Mouse (Mus musculus) adrenal gland, postnatal 10 days (tissue): Measurements from ENCODE around the gene Crtac1. TPM values are rescaled to one million over a fixed set of nuclear protein-coding genes. Genes with fewer than 3 reads are reported as not detected.
A peak's percentile ranks its signal among the peaks of the same experiment; 100 is the strongest.

Source experiments
- DNase-seq: peaks from one replicate; pipeline ENCODE4 v3.0.0; 2021; ENCODE audit warnings: mixed read lengths
- long read RNA-seq, 2 experiments: library from polyadenylated mRNA; stranded (forward); transcript quantifications; one replicate each; pipeline ENCODE4 v2.0.0; 2021
- total RNA-seq, 2 experiments: library from RNA; stranded (reverse); gene quantifications; 2 replicates each; pipeline ENCODE4 v1.2.3; 2021

Gene Crtac1
- total RNA-seq = 1 to 10 TPM in 1 of 2 experiments, under 1 TPM in 1; 0.63 to 1.3 TPM
- long read RNA-seq, experiment 1, partial matches to known transcripts = 1 of 5 reads
- long read RNA-seq, experiment 1, other reads (novel, unspliced or antisense) = 2 of 5 reads
- long read RNA-seq, experiment 2, partial matches to known transcripts = 0 of 1 reads
- long read RNA-seq, experiment 2, other reads (novel, unspliced or antisense) = 1 of 1 reads

DNA sequence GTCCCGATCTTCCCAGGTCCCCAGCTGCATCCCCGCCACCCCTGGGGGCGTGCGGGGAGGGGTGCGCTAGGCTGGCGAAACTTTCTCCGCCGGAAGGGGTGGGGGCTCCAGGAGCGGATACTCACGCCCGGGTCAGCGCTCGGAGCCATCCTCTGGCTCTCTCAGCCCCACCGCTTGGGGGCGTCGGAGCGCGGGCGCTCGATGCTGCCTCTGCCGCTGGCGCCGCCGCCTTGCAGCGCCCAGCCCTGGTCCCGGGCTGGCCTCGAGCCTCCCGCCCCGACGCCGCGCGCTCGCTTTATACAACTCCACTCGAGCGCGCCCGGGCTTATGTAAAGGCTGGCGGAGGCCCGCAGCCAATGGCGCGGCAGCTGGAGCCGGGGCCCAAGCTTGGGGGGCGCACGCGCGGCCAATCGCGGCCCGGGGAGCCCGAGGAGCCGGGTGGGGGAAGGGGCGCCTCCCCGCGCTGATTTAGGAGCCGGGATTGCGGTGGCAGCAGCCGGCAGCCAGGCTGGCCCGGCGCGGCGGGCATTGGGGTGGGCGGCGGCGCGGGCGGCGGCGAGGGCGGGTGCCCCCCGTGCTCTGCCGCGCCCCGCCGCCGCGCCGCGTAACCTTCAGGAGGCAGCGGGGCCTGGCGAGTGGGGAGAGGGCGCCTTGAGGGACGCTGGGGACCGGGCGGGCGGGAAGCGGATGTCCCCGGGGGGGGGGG is at the start of gene Crtac1:
Gene Crtac1, minus strand, starts transcription at position 299 of the 706 bp plus-strand sequence.
- peak; percentile 44 for DNase-seq

DNA sequence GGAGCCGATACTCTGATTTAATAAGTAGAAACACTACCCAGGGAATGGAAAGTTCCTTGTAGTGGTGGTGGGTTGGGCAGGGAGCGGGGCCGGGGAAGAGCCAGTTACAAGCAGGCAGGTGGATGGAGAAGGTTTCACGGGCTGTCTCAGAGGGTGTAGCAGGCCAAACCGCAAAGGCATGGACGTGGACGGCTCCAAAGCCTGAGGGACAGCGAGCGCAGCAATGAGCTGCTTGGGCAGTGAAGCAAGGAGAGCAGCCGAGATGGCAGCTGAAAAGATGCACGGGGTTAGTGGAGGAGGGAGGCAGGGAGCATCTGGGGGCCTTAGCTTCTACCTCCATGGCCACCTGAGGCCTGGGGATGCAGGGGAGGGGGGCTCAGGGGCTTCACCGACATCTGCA is 46.7 kb upstream of the Crtac1 start:
- no peak for DNase-seq

DNA sequence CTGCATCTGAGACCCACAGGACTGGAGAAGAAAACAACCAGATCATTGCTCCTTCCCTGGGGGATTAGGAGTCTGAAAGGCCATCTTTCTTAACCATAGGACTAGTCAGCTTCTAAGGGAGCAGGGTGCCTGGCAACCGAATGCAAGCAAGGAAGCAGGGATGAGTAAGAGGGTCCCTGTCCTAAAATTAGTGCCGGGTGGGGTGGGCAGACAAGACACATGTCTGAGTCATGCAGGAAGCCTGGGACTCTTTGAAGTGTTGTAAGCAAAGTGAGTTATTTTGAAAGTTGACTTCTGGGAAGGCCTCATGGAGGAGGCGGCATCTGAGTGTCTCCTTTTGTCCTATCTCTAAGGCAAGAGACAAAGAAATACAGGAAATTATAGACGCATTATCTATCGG is 46.2 kb upstream of the Crtac1 start:
- no peak for DNase-seq

DNA sequence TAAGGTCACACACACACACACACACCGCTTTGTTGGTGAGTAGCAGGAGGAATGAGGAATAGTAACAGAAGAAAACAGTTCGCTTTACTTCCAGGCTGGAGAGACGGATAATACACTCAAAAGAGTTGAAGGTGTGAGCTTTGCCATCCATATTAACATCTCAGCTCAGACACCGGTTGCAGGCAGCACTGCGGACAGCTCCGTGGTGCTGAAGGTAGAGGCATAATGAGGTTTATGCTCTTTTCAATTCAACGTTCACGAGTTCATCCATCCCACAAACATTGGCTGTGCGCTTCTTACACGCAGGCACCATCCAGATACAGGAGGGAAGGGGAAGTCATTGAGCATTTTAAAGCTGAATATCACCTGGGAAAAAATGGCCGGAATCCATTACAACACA is 41.2 kb upstream of the Crtac1 start:
- peak; percentile 23 for DNase-seq

DNA sequence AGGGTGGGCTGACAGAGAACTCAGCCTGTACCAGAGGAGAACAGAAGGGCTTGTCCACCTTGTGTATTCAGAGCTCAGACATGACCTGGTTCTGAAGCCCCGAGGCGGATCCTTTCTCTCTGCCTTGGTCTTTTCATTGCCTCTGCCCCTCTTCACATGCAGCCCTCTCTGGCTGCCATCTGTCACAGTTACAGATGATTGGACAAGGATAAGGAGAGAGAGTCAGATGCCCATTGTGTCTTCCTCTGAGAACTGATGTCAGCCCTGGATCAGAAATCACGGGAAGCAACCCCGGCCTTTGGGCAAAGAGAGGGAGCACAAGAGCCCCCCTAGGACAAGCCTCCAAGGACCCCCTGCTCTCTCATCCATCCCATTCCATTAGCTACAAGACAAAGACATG is 40.0 kb upstream of the Crtac1 start:
- DNase-seq = no peak

DNA sequence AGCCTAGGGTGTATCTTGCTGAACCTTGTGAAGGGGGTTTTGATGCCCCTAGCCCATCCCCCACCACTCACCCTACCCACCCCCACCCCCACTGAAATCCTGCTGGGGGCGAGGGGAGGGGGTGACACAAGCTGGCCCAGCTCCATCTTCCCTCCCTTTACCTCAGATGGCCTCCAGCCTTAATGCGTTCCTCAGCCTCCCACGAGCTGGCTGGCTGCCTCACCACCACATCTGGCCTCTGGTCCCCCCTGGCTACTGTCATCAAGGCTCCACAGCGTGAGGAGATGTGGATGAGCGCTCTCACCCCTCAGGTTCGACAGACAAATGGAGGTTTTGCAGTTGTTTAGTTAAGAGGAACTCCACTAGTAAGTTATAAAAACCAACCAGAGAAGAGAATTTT is 30.3 kb upstream of the Crtac1 start:
- DNase-seq = no peak

DNA sequence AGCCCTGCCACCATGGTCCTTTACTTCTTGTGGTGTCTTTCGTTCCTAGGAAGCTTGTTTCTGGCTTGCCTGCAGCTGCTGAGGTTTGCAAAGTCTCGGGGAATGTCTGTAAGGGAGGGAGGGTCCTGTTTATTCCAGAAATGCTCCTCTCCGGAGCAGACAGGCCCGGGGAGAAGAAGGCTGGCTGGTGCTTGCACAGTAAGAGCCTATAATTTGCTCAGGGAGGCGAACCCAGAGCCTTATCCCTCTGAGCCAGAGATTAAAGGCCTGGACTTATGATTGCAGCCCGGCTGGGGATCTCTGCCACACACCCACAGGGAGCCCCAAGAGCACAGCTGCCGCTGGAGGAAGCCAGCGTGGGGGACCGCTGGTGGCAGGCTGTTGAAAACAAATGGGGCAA is 29.8 kb upstream of the Crtac1 start:
- DNase-seq = no peak

DNA sequence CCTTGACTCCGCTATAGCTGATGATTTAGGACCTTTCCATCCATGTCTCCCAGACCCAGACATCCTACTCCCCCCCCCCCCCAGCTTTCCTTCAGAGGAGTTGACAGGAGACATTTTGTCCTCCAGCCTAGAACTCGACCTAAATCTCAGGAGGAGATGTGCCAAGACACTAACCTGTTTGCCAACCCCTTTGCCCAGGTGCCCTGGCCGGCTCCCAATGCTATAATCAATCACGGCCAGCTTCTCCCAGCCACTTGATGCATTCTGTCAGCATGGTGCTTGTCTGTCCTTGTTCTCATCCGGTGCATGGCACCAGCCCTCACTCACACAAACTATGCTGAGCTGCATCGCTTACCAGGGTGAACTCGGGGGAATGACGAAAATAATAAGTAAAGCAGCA is 27.9 kb upstream of the Crtac1 start:
- DNase-seq = no peak

DNA sequence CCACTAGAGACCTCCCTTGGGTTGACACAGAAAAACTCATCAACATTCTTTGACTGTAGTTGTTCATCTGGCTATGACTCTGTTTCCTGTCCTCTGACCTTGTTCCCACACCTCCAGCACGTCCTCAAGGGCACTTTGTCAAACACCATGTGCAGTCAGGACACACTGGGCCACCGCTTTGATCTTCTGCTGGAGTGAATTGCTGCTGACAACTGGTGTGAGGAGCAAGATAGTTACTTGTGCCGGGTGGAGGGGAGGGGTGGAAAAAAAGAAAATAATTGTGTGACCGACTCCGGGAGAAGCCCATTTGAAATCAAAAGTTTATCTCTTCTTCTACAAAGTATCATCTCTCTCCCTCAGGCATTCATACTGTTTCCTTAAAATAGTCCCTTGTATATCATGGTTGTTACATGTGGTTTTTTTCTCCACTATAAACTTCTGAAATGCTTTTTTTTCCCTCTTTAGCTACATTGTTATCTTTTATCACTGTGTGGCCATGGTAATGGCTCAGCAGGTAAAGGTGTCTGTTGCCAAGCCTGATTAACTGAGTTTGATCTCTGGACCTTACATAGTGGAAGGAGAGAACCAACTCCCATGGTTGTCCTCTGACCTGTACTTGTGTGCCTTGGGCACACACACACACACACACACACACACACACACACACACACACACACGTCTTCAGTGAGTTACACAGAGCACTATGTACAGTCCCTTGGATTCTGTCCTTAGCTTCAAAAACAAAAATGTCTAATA is 23.1 kb upstream of the Crtac1 start:
- DNase-seq = no peak

DNA sequence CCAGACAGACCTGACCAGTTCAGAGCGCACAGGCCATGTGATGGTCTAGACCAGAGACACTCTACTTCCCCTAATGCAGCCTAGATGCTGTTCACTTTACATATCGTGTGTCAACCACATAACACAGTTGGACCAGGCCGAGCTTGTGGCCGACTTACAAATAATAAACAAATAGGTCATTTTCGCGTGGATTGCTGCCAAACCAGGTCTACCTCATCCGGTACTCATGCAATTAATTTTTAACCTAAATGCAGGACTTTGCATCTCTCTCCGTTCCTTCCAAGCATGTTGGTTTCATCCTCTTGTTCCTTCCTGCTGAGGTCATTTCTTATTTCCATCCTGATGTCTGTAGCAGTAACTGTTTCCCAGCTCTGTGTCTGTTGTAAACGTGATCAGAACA is 22.4 kb upstream of the Crtac1 start:
- DNase-seq = no peak

DNA sequence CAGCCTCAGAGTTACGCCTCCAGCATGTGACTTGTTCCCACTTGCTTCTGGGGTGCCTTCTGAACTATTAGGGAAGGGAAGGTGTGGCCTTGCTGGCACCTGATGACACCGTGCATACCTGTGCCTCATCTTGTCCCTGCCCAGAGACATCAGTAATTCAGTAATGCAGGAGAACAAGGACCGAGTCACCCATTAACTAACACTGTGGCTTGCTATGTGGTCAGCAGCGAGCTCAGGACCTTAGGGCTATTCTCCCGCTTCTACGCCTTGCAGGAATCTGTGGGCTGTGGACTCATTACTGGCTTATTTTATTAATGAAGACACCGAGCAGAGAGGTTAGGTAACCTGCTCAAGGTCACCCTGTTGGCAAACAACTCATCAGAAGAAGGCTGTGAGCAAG is 21.0 kb upstream of the Crtac1 start:
- no peak for DNase-seq

DNA sequence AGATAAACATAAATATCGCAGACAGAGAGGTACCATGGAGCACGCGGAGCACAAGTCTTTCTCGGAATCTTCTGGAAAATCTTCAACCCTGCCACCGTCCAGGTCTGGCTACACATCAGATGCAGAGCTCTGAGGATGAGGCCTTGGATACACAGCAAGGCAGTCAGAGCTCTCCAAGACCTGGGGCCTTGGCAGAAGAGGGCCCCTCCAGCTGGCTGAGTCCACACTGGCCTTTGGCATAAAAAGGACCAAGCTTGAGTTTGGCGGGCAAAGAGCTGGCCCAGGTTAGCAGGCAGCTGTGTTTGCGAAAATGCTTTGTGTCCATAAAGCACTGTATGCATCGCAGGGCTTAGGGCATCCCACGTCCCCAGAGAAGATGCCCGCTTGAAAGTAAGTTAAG is 17.0 kb upstream of the Crtac1 start:
- no peak for DNase-seq

DNA sequence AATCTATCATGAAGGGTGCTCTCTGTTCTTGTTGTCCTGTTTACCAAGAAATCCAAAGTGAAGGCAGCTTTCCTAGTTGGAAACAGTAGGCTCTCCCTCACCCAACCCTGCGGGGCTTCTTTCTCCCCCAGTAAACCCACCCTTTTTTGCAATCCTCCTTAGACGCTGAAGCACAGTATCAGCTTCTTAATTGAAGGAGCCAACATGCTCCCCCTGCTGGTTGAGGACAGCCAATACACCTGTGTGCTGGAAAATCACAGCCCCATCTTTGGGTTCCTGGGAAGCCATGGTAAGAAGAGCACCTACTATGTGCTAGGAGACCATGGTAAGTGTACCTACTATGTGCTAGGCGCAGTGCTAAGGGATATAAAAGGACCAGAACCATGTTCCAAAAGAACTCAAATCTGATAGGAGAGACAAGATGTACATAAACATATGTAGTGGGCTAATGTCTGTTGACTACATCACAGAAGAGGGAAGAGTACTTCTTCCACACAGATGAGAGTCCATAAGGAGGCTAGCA is 12.4 kb upstream of the Crtac1 start:
- peak; percentile 49 for DNase-seq

DNA sequence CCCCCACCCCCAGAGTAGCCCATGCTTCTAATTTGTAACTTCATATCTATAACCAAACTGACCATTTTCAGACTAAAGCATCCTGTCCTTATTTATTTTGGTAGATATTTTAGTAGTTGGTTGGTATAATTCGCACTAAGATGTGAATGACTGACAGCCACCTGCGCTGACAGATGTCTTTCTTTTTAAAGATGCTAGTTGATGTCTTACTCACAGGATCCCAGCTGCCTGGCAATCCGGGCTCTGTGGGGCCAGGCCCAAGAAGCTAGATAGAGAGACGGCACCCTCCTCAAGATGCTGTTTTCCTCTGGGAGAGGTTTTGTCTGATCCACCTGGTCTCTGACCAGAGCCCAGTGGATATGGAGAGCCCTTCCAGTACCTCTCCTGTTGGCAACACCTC is 11.7 kb upstream of the Crtac1 start:
- DNase-seq = no peak

DNA sequence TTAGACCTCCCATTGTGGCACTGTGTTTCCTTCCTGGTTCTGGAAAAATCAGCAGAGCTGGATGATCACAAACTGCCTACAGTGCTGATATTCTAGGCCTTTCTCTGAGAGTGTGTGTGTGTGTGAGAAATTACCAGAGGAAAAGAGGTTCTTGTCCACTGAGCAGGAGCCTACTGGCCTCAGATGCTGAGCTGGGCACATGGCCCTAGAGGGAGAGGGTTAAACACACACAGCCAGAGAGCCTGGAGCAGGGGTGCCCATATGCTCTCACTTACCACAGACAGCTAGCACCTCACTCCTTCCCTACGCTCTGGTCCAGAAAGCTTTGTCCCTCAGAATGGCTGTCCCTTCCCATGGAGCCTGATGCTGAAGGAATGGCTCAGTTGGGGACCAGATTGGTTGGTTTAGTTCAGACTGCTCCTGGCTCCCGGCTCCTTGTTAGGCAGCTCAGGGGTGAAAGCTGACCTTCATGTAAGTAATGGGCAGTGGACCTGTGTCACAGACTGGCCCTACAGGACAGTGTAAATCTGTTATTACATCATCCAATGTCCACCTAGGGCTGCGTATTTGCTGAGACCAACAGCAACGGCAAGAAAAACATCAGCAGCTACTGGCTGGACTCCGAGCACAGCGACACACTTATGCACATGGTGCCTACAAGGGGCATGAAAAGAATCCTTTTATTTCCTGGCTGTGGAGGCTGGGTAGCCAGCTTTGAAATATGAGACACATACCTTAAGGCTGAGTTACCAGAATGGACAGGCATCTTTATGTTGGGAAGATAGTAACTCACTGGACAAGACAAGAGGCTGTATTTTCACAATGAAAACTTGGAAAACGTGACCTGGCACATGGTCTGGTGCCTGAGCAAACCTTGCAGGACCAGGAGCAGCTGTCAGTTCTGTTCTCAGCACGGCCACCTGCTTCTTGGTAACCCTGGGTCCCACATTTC is 10.9 kb upstream of the Crtac1 start:
- no peak for DNase-seq

DNA sequence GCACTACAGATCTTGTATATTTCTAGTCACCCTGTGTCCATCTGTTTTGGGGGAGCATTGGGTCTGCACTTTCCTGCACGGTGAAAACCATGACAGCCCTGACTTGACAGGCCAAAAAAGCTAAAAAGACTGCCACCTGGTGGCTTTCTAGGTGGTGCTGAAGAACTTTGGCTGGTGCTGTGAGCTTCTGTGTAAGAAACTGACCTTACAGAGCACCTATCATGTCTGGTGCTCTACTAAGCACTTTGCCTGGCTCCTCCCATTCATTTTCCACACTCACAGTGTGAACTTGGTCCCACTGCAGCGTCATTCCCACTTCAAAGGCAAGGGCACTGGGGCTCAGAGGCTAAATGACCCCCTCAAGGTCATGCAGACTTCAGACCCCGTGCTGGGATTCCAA is 8.5 kb upstream of the Crtac1 start:
- DNase-seq = no peak

DNA sequence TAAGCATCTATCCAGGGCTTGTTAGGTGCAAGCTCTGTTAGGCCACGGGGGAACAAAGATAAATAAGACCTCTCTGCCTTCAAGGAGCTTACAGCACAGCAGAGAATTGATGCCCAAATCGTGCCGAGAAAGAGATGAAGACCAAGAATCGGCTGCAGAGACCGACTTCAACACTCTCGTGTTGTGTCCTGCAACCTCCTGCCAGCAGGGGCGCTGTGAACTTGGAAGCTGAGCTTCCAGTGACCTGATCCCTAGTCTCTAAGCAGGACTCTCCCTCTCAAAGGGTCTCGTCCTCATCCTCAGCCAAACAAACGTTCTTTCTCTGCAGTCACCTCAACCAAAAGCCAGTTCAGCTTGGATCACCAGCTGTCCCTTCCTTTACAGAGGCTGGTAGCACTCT is 7.8 kb upstream of the Crtac1 start:
- DNase-seq = peak; percentile 9

DNA sequence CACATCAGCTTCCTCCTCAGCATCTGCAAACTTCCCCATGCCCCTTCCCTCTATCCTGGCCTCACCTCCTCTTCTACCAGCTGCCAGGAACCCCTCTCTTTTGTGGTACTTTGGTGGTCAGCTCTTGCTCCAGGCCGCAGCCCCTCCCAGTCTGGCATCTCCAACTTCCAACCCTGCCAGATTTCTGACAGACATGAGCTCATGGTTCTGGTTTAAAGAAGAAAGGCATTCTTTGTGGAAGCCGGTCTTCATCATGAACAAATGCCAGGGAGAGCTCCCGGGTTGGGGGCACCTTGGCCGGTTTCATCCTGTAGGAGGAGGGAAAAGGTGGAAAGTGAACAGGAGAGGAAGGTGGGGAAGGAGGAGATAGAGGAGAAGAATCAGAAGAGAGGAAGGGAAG is 4.0 kb upstream of the Crtac1 start:
- DNase-seq = no peak

DNA sequence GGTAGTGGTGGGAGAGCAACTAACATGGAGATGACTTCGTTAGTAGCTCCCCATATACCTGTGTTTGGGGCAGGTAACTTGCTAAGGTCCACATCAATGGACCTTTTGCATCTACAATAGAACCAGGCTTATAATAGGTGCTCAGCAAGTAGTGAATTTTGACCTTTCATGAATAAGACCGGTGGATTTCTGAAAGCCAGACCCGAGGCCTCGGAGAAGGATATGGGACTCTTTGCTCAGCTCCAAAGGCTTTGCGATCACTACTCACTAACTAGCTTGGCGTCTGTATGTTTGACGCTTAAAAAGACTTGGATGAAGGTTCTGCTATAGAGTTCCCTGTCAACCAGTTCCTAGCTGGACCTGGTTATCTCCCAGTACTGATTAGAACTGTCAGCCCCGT is 1.2 kb upstream of the Crtac1 start:
- DNase-seq = no peak

DNA sequence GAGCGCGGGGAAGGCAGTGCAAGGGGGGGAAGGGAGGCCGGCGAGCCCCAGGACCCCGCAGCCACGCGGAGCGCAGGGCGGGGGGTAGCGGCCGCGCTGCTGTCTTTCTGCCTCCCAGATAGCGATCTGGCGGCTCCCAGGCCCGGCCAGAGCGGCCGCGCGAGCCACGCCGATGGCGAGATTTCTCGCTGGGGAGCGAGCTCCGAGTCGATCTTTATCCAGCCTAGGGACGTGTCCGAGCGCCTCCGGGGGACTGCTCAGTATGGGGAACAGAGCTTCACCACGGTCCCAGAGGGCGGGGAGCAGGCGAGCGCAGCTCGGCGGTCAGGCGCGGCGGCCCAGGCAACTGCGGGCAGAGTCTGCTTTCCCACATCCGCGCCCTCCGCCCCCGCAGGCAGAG is 608 bp upstream of the Crtac1 start:
- peak; percentile 49 for DNase-seq

DNA sequence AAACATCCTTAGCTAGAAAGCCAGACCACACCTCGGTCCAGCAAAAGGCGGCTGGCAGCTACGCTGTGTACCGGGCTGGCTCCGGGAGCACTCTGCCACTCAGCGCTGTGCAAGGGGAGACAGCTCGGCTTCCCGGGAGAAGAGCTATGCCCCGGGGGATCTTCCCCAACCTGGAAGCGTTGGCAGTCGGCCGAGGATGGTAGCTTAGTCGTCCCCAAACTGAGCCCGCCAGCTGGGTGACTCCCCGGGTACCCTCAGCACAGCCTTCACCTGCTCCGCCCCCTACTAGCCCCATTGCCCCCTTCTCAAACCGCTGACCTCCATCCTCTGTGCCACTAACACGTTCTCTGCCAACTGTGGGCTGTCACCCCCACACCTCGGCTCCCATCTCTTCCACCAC is 602 bp downstream of the Crtac1 start:
- no peak for DNase-seq

DNA sequence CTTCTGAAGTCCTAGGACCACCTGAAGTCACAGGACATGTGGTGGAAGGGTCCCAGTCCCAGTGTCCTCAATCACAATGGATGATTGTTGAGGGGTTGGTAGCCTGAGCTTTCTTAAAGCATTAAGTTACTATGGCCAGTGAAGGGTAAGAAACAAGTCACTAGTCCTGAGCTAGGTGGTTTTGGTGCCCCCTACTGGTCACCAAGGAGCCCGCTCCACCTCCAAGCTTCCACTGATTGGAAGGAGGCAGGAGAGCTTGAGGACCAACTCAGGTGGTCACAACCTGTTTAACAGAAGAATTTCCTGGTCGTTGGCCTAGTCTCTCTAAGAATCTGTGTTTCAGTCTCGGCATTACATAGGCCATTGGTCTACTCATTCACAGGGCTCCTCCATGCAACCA is 2.2 kb downstream of the Crtac1 start:
- peak; percentile 67 for DNase-seq
